Mouse (Mus musculus) kidney, postnatal 4 days (tissue): Measurements from ENCODE around the gene Asb18.

Source experiments
- DNase-seq, 2 experiments: peaks; one replicate each; pipeline ENCODE4 v3.0.0; 2021; ENCODE audit warnings: mixed read lengths in 2 of 2

The Asb18 gene

GRCm38 (mm10) chr1:90014446-90014845 lies at the start of gene Asb18:
Asb18 (minus strand) TSS chr1:90014666.
- no peak for DNase-seq

GRCm38 (mm10) chr1:90060599-90060998 lies 46.1 kb upstream of the Asb18 start:
- peak; percentile 74 to 80 for DNase-seq

GRCm38 (mm10) chr1:90060054-90060453 lies 45.6 kb upstream of the Asb18 start:
- DNase-seq, result no peak

GRCm38 (mm10) chr1:90054991-90055390 lies 40.5 kb upstream of the Asb18 start:
- DNase-seq, result no peak

GRCm38 (mm10) chr1:90051347-90051746 lies 36.9 kb upstream of the Asb18 start:
- peak; percentile 59 to 64 for DNase-seq

GRCm38 (mm10) chr1:90050046-90050739 lies 35.7 kb upstream of the Asb18 start:
- DNase-seq, result peak; percentile 41 to 54

GRCm38 (mm10) chr1:90028305-90028704 lies 13.8 kb upstream of the Asb18 start:
- DNase-seq, result peak; percentile 53 to 57

GRCm38 (mm10) chr1:90026945-90027344 lies 12.5 kb upstream of the Asb18 start:
- DNase-seq, result peak; percentile 71

GRCm38 (mm10) chr1:90020336-90020735 lies 5.9 kb upstream of the Asb18 start:
- no peak for DNase-seq

- DNase-seq, result no peak
Measured at GRCm38 (mm10) chr1:90018071-90018470, 3.6 kb upstream of the Asb18 start.

- DNase-seq, result no peak
Measured at GRCm38 (mm10) chr1:90013273-90013672, 1.2 kb downstream of the Asb18 start.

- peak in 1 of 2 experiments; percentile 15 for DNase-seq
Measured at GRCm38 (mm10) chr1:90012850-90013249, 1.6 kb downstream of the Asb18 start.

- DNase-seq, result no peak
Measured at GRCm38 (mm10) chr1:90012168-90012567, 2.3 kb downstream of the Asb18 start.

GRCm38 (mm10) chr1:90010077-90010476 lies 4.4 kb downstream of the Asb18 start:
- no peak for DNase-seq

GRCm38 (mm10) chr1:90009188-90009587 lies 5.3 kb downstream of the Asb18 start:
- DNase-seq, result no peak

GRCm38 (mm10) chr1:90006666-90007065 lies 7.8 kb downstream of the Asb18 start:
- DNase-seq, result no peak

- DNase-seq, result no peak
Measured at GRCm38 (mm10) chr1:90000981-90001380, 13.5 kb downstream of the Asb18 start.

- no peak for DNase-seq
Measured at GRCm38 (mm10) chr1:89999858-90000257, 14.6 kb downstream of the Asb18 start.

GRCm38 (mm10) chr1:89998696-89999095 lies 15.8 kb downstream of the Asb18 start:
- DNase-seq, result no peak

GRCm38 (mm10) chr1:89998076-89998475 lies 16.4 kb downstream of the Asb18 start:
- DNase-seq, result peak; percentile 13 to 24

GRCm38 (mm10) chr1:89992256-89992655 lies 22.2 kb downstream of the Asb18 start:
- peak; percentile 9 to 14 for DNase-seq

GRCm38 (mm10) chr1:89977261-89977660 lies 37.2 kb downstream of the Asb18 start:
- DNase-seq, result no peak

GRCm38 (mm10) chr1:89976411-89976810 lies 38.1 kb downstream of the Asb18 start:
- no peak for DNase-seq

- DNase-seq, result no peak
Measured at GRCm38 (mm10) chr1:89974541-89974940, 39.9 kb downstream of the Asb18 start.

- no peak for DNase-seq
Measured at GRCm38 (mm10) chr1:89971848-89972247, 42.6 kb downstream of the Asb18 start.
